Mouse (Mus musculus) neural tube, embryonic 15.5 days (tissue): ENCODE measurements around the gene Mid1ip1. TPM values are rescaled to one million over a fixed set of nuclear protein-coding genes. Genes with fewer than 3 reads are reported as not detected.

Experiments
- ATAC-seq: fragments of 200-750 bp; cut with Nextera tagmentation; 2 replicates; pipeline ENCODE4 v1.8.0; 2017; ENCODE audit warnings: mild to moderate bottlenecking, moderate TSS enrichment, moderate library complexity; ENCODE audit not compliant: low FRiP score
- H3K27ac ChIP-seq: fragments of 300-500 bp; sonication (generic); replicated peaks from 2 replicates; pipeline ENCODE4 v1.5.1; 2015; ENCODE audit warnings: mild to moderate bottlenecking, inconsistent platforms
- H3K27me3 ChIP-seq: fragments of 300-500 bp; sonication (generic); replicated peaks from 2 replicates; pipeline ENCODE4 v1.6.1; 2015; ENCODE audit warnings: inconsistent platforms
- H3K36me3 ChIP-seq: fragments of 300-500 bp; sonication (generic); 2 replicates; pipeline ENCODE4 v1.6.1; 2015; ENCODE audit warnings: inconsistent platforms
- H3K4me1 ChIP-seq: fragments of 300-500 bp; sonication (generic); 2 replicates; pipeline ENCODE4 v1.6.1; 2015; ENCODE audit warnings: inconsistent platforms
- H3K4me2 ChIP-seq: fragments of 300-500 bp; sonication (generic); 2 replicates; pipeline ENCODE4 v1.6.1; 2015; ENCODE audit warnings: inconsistent platforms, mild to moderate bottlenecking, moderate library complexity
- H3K4me3 ChIP-seq: fragments of 300-500 bp; sonication (generic); replicated peaks from 2 replicates; pipeline ENCODE4 v1.5.1; 2015; ENCODE audit warnings: mild to moderate bottlenecking, inconsistent platforms
- H3K9ac ChIP-seq: fragments of 300-500 bp; sonication (generic); replicated peaks from 2 replicates; pipeline ENCODE4 v1.6.1; 2015; ENCODE audit warnings: mild to moderate bottlenecking, inconsistent platforms
- H3K9me3 ChIP-seq: fragments of 300-500 bp; sonication (generic); replicated peaks from 2 replicates; pipeline ENCODE4 v1.6.1; 2016; ENCODE audit warnings: inconsistent platforms
- WGBS: fragments of 180-500 bp; shearing (Covaris S2); methylation state at CpG from one replicate; pipeline ENCODE4 v1.1.7; 2015; ENCODE audit warnings: mixed read lengths; 5-methylcytosine and 5-hydroxymethylcytosine counted together
- polyA plus RNA-seq: library from polyadenylated mRNA; unstranded; fragments of >200 nt; fragmentation: Nextera tagmentation; extraction: Ambion mirVana; gene quantifications from 2 replicates; pipeline ENCODE4 v1.2.1, GENCODE M21; 2015

Mid1ip1 gene
- polyA plus RNA-seq: 97.6 and 112 TPM in 2 replicates

GRCm38 (mm10) chrX:10714696-10715140 lies at the start of gene Mid1ip1:
TSS of gene Mid1ip1 (plus strand) at chrX:10715013.
- Histone ChIP-seq H3K9ac (no peak within 1 kb of the TSS), H3K36me3 (no peaks in the 10 kb centered on the region), H3K4me3 (no peak within 1 kb of the TSS; the same call in 1 of the 2 replicates), H3K9me3 (no peaks in the 10 kb centered on the region), H3K27me3 (no peaks in the 10 kb centered on the region), H3K4me2 (peak within 1 kb of the TSS; percentile 40), H3K4me1 (no peaks in the 10 kb centered on the region), H3K27ac (peak within 1 kb of the TSS; percentile 37; the same call in 1 of the 2 replicates)
- 15% methylated on average over 12 of the region's 12 CpGs for WGBS
- peak; percentile 29; the same call in 1 of the 2 replicates for ATAC-seq

- Histone ChIP-seq H3K9ac (no peak overlapping the region), H3K4me3 (no peak overlapping the region), H3K4me2 (no peak overlapping the region), H3K9me3 (no peaks in the 10 kb centered on the region), H3K27ac (no peak overlapping the region), H3K4me1 (no peaks in the 10 kb centered on the region), H3K27me3 (no peaks in the 10 kb centered on the region), H3K36me3 (no peaks in the 10 kb centered on the region)
- ATAC-seq: no peak
- 89% methylated on average over 5 of the region's 5 CpGs for WGBS
These were observed 20.2 kb upstream of the Mid1ip1 start for GRCm38 (mm10) chrX:10694455-10695180.

- Histone ChIP-seq H3K27ac (no peak overlapping the region), H3K27me3 (no peaks in the 10 kb centered on the region), H3K4me3 (no peak overlapping the region), H3K4me2 (no peak overlapping the region), H3K4me1 (no peaks in the 10 kb centered on the region), H3K36me3 (no peaks in the 10 kb centered on the region), H3K9ac (no peak overlapping the region), H3K9me3 (no peaks in the 10 kb centered on the region)
- WGBS: 91% methylated on average over 3 of the region's 3 CpGs
- no peak for ATAC-seq
These were observed 8.1 kb upstream of the Mid1ip1 start for GRCm38 (mm10) chrX:10706728-10707127.

DNA sequence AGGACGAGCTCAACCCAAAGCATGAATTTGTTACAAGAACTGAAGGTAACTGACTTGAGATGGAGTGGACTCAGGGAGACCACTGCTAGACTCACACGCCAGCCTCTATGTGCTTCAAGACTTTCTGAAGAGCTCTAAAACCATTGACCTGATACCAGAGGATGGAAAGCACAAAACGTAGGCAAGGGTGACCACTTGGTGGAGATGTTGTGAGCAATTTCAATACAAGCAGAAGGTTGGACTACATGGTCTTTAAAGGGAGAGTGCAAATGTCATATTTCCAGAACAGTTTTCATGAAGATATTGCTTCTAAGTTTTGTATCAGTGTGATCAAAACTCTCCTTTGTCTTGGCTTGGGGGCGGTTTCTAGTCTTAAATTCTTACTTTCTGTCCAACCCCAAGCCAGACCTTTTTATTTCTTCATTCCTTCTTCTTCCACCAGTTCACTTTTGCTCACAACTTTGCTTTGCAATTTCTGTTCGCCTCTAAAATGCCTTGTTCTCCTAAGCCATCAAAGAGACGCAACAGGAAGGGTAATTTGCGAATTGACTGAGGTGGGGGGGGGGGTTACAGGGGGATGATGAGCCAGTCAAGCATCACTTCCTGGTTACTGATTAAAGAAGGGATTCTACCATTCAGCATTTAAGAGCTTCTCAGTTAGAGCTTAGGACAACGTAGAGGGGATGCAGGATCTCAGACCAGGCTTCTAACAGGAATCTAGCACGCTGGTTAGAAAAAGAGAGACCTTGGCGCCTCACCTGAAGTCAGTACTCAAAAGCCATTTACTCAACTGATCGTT lies 775 bp upstream of the Mid1ip1 start:
- H3K36me3 ChIP-seq: no peaks in the 10 kb centered on the region
- H3K9me3 ChIP-seq: no peaks in the 10 kb centered on the region
- no peak overlapping the region for H3K9ac ChIP-seq
- no peak overlapping the region; the same call in 1 of the 2 replicates for H3K27ac ChIP-seq
- ATAC-seq: no peak
- H3K4me1 ChIP-seq: no peaks in the 10 kb centered on the region
- 37% methylated on average over 11 of the region's 11 CpGs for whole genome bisulfite sequencing
- H3K27me3 ChIP-seq: no peaks in the 10 kb centered on the region
- H3K4me2 ChIP-seq: peak overlapping the region; percentile 40
- no peak overlapping the region for H3K4me3 ChIP-seq

GRCm38 (mm10) chrX:10716917-10717763 lies 2.3 kb downstream of the Mid1ip1 start:
- peak overlapping the region; percentile 55 for H3K4me3 ChIP-seq
- ATAC-seq: peak; percentile 89
- peak overlapping the region; percentile 85 for H3K27ac ChIP-seq
- no peaks in the 10 kb centered on the region for H3K9me3 ChIP-seq
- H3K4me2 ChIP-seq: peak overlapping the region; percentile 58
- peak overlapping the region; percentile 66 for H3K9ac ChIP-seq
- WGBS: 20% methylated on average over 42 of the region's 50 CpGs
- H3K27me3 ChIP-seq: no peaks in the 10 kb centered on the region
- no peaks in the 10 kb centered on the region for H3K36me3 ChIP-seq
- H3K4me1 ChIP-seq: peaks cover 8% of the 10 kb centered on the region

GRCm38 (mm10) chrX:10718021-10718837 lies 3.4 kb downstream of the Mid1ip1 start:
- peak overlapping the region; percentile 85 for H3K27ac ChIP-seq
- no peaks in the 10 kb centered on the region for H3K9me3 ChIP-seq
- no peaks in the 10 kb centered on the region for H3K36me3 ChIP-seq
- 19% methylated on average over 61 of the region's 61 CpGs for WGBS
- H3K9ac ChIP-seq: peak overlapping the region; percentile 66
- peak overlapping the region; percentile 58 for H3K4me2 ChIP-seq
- peak overlapping the region; percentile 55 for H3K4me3 ChIP-seq
- H3K4me1 ChIP-seq: peaks cover 8% of the 10 kb centered on the region
- ATAC-seq: peak; percentile 43; the same call in 1 of the 2 replicates
- no peaks in the 10 kb centered on the region for H3K27me3 ChIP-seq

DNA sequence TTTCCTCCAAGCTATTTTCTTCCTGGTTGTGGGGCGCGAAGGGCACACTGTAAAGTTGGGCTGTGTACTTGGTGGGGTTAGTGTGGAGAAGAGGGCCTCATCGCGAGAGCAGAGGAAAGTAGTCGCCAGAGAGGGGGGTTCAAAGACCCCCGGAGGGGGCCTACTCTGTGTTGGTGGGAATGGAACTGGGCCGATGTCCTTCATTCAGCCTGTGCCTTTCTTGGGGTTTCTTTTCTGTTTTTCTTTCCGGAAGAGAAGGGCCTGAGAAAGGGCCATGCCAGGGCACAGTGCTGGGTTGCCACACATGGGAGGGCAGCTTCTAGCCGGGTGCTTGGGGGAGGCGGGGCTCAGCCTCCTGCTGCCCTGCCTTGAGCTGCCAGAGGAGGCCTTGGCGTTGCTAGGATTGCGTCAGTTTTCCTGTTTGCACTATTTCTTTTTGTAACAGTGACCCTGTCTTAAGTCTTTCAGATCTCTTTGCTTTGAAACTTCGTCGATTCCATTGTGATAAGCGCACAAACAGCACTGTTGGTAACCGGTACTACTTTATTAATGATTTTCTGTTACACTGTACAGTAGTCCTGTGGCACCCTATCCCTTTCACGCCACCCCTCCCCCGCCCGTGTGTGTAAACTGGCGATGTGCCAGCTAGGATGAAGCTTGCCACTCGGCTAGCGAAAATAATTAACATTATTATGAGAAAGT lies 4.2 kb downstream of the Mid1ip1 start:
- Histone ChIP-seq H3K4me3 (peak overlapping the region; percentile 55), H3K4me2 (peak overlapping the region; percentile 58), H3K36me3 (no peaks in the 10 kb centered on the region), H3K4me1 (peaks cover 8% of the 10 kb centered on the region), H3K27me3 (no peaks in the 10 kb centered on the region), H3K27ac (peak overlapping the region; percentile 85), H3K9me3 (no peaks in the 10 kb centered on the region), H3K9ac (peak overlapping the region; percentile 66)
- 13% methylated on average over 22 of the region's 22 CpGs for WGBS
- ATAC-seq: peak; percentile 71

- Histone ChIP-seq H3K4me3 (no peak overlapping the region), H3K4me2 (peak overlapping the region; percentile 58), H3K36me3 (no peaks in the 10 kb centered on the region), H3K27me3 (no peaks in the 10 kb centered on the region), H3K9ac (no peak overlapping the region), H3K27ac (no peak overlapping the region), H3K9me3 (no peaks in the 10 kb centered on the region), H3K4me1 (peaks cover 8% of the 10 kb centered on the region)
- 32% methylated on average over 6 of the region's 6 CpGs for WGBS
- ATAC-seq: no peak
These were observed 5.6 kb downstream of the Mid1ip1 start for GRCm38 (mm10) chrX:10720391-10720790.

GRCm38 (mm10) chrX:10724571-10724970 lies 9.8 kb downstream of the Mid1ip1 start:
- H3K4me1 ChIP-seq: peaks cover 8% of the 10 kb centered on the region
- no peak for ATAC-seq
- H3K27ac ChIP-seq: no peak overlapping the region
- no peak overlapping the region for H3K4me2 ChIP-seq
- 90% methylated on average over 1 of the region's 1 CpGs for WGBS
- H3K27me3 ChIP-seq: no peaks in the 10 kb centered on the region
- H3K9ac ChIP-seq: no peak overlapping the region
- H3K36me3 ChIP-seq: no peaks in the 10 kb centered on the region
- H3K4me3 ChIP-seq: no peak overlapping the region
- H3K9me3 ChIP-seq: no peaks in the 10 kb centered on the region

DNA sequence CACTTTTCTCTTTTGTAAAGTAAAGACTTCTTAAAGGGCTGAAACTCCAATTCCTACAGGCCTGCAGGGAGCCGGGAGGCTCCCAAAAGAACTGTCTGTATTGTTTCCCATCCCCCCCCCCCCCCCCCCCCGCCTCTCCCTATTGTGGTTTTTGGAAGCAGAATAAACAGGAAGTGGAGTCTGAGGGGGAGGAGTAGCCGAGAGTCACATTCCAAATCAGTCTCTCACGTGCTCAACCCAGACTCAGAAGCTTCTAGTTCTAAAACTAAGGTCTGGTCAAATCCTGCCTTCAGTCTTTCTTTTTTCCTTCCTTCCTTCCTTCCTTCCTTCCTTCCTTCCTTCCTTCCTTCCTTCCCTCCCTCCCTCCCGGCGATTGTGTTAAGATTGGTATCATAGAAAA lies 14.7 kb downstream of the Mid1ip1 start:
- no peak overlapping the region for H3K4me2 ChIP-seq
- 43% methylated on average over 5 of the region's 6 CpGs for WGBS
- H3K27ac ChIP-seq: no peak overlapping the region

More for the DNA sequence above, 14.7 kb downstream of the Mid1ip1 start:
- Histone ChIP-seq H3K27me3 (no peaks in the 10 kb centered on the region), H3K4me1 (no peaks in the 10 kb centered on the region), H3K36me3 (no peaks in the 10 kb centered on the region), H3K9me3 (no peaks in the 10 kb centered on the region), H3K4me3 (no peak overlapping the region), H3K9ac (no peak overlapping the region)
- ATAC-seq: no peak
